Mouse (Mus musculus) central nervous system, embryonic 18 days (tissue): ENCODE results near the gene Neil3. TPM values are rescaled to one million over a fixed set of nuclear protein-coding genes. Genes with fewer than 3 reads are reported as not detected.

Experiments used
- polyA plus RNA-seq: library from polyadenylated mRNA; depleted of rRNA; stranded (reverse); fragments of >200 nt; gene quantifications from 2 replicates; pipeline ENCODE4 v1.2.3, GENCODE M21; 2012; rRNA removed

The Neil3 gene
- polyA plus RNA-seq = 4.4 and 6.6 TPM in 2 replicates

GRCm38 (mm10) chr8:53638495-53639171 is at the start of gene Neil3:
Neil3 (minus strand) TSS chr8:53639065.

Other genes with a start within 250 kb of the Neil3 start
- 4.4 and 5.0 TPM in 2 replicates for gene Aga, start 127.3 kb downstream of the Neil3 start, polyA plus RNA-seq